Comparison of ENCODE assay signal across 15 mouse cellular contexts in genomic region chr9:61982940-61983620, GRCm38 (mm10). TPM values are rescaled to one million over a fixed set of nuclear protein-coding genes. Genes with fewer than 3 reads are reported as not detected.
DNase-seq lines count a peak whose midpoint lies in the region; ATAC-seq and TF ChIP-seq lines count a peak whose summit lies in the region.
"Had no signal": no experiment of that assay in that cellular context is flagged by ENCODE, and none has a peak within 500 bp of the region (broad histone marks: within the 10 kb centered on the region; RNA-seq: fewer than 3 reads in every experiment).

No protein-coding gene starts in this region.

- H3K27ac ChIP-seq in bone marrow, adult 2 months (ENCODE audit: control insufficient read depth, insufficient read depth, low read depth, low read length, poor library complexity): peak overlapping the region; percentile 77
- H3K27ac ChIP-seq in kidney, embryonic 14.5 days (ENCODE audit: low read depth, low read length): no peak overlapping the region
- H3K27ac ChIP-seq in forebrain, embryonic 11.5 days (ENCODE audit: low read depth, low read length): no peak overlapping the region
- H3K27ac ChIP-seq: limb, embryonic 13.5 days had no signal

- no peaks in the 10 kb centered on the region for H3K27me3 ChIP-seq in kidney, embryonic 14.5 days (ENCODE audit: control insufficient read depth, insufficient read depth, low read length)
- no peaks in the 10 kb centered on the region for H3K27me3 ChIP-seq in forebrain, embryonic 11.5 days (ENCODE audit: control insufficient read depth, insufficient read depth, low read length)
- H3K27me3 ChIP-seq: limb, embryonic 13.5 days had no signal

- no peak for TF ChIP-seq POLR2A in lung, adult 2 months (IDR thresholded peaks at IDR 0.05; ENCODE audit: borderline replicate concordance, extremely low read depth, low read depth, low read length)
- TF ChIP-seq POLR2A in bone marrow, adult 2 months (IDR thresholded peaks at IDR 0.05; ENCODE audit: borderline replicate concordance, control insufficient read depth, low read depth, low read length): no peak

- H3K9ac ChIP-seq in kidney, embryonic 14.5 days (ENCODE audit: low read depth, low read length): no peak overlapping the region
- no peak overlapping the region for H3K9ac ChIP-seq in forebrain, embryonic 11.5 days (ENCODE audit: low read length)
- H3K9ac ChIP-seq: limb, embryonic 13.5 days had no signal

- ATAC-seq in monocyte, adult 5-6 weeks (replicated peaks; ENCODE audit: insufficient number of reproducible peaks, low FRiP score, low TSS enrichment, poor library complexity, severe bottlenecking): peak; percentile 85
- ATAC-seq in kidney, embryonic 14.5 days (ENCODE audit: low FRiP score, low TSS enrichment): no peak
- no peak for ATAC-seq in forebrain, embryonic 11.5 days (replicated peaks; ENCODE audit: low FRiP score)

- peak; percentile 59 for DNase-seq in lung, postnatal 36 days
- DNase-seq in lung, adult 2 months: no peak
- peak; percentile 41 for DNase-seq in thymus, postnatal 4 days
- no peak for DNase-seq in forebrain, embryonic 11.5 days (ENCODE audit: low spot score)
- no peak for DNase-seq in frontal cortex, postnatal 10 days (ENCODE audit: low spot score in 2 of 2)
- DNase-seq: adrenal gland, postnatal 36 days; cerebellum, postnatal 14 days; kidney, adult 18-20 months had no signal

- no peaks in the 10 kb centered on the region for H3K9me3 ChIP-seq in kidney, embryonic 14.5 days (ENCODE audit: control insufficient read depth, low read length)
- no peaks in the 10 kb centered on the region for H3K9me3 ChIP-seq in forebrain, embryonic 11.5 days (ENCODE audit: control insufficient read depth, low read length)
- H3K9me3 ChIP-seq: G1E; limb, embryonic 13.5 days had no signal

- H3K4me2 ChIP-seq in kidney, embryonic 14.5 days (replicated peaks; ENCODE audit: low read depth, low read length): no peak overlapping the region
- H3K4me2 ChIP-seq in forebrain, embryonic 11.5 days (ENCODE audit: low read depth, low read length, severe bottlenecking): no peak overlapping the region
- H3K4me2 ChIP-seq: limb, embryonic 13.5 days; midbrain, embryonic 11.5 days had no signal

- H3K4me3 ChIP-seq in lung, adult 2 months (replicated peaks; ENCODE audit: extremely low read depth, low read depth, low read length): no peak overlapping the region
- H3K4me3 ChIP-seq in bone marrow, adult 2 months (replicated peaks; ENCODE audit: control insufficient read depth, low read depth, low read length): no peak overlapping the region
- no peak overlapping the region for H3K4me3 ChIP-seq in kidney, embryonic 14.5 days (ENCODE audit: low read length)
- H3K4me3 ChIP-seq in forebrain, embryonic 11.5 days (ENCODE audit: low read depth, low read length): no peak overlapping the region
- H3K4me3 ChIP-seq: limb, embryonic 13.5 days had no signal

- WGBS in lung, adult 2 months: 80% methylated on average over 7 of the region's 7 CpGs
- 55% methylated on average over 7 of the region's 7 CpGs for WGBS in bone marrow, adult 2 months
- 82% methylated on average over 7 of the region's 7 CpGs for WGBS in kidney, embryonic 14.5 days
- WGBS in forebrain, embryonic 11.5 days: 89% methylated on average over 7 of the region's 7 CpGs

- H3K4me1 ChIP-seq in lung, adult 2 months (ENCODE audit: control insufficient read depth, insufficient read depth, low read length): no peaks in the 10 kb centered on the region; the same call in 1 of the 2 replicates
- peaks cover 15% of the 10 kb centered on the region for H3K4me1 ChIP-seq in bone marrow, adult 2 months (ENCODE audit: control insufficient read depth, insufficient read depth, low read length)
- no peaks in the 10 kb centered on the region for H3K4me1 ChIP-seq in kidney, embryonic 14.5 days (ENCODE audit: control insufficient read depth, insufficient read depth, low read length)
- H3K4me1 ChIP-seq in forebrain, embryonic 11.5 days (replicated peaks; ENCODE audit: control insufficient read depth, insufficient read depth, low read length): no peaks in the 10 kb centered on the region

- no peak for TF ChIP-seq CTCF in lung, adult 2 months (IDR thresholded peaks at IDR 0.05; ENCODE audit: insufficient read depth, low read length)
- TF ChIP-seq CTCF in bone marrow, adult 2 months (IDR thresholded peaks at IDR 0.05; ENCODE audit: control insufficient read depth, insufficient read depth, low read length): no peak

- H3K36me3 ChIP-seq in kidney, embryonic 14.5 days (ENCODE audit: control insufficient read depth, insufficient read depth, low read length): no peaks in the 10 kb centered on the region
- H3K36me3 ChIP-seq in forebrain, embryonic 11.5 days (ENCODE audit: control insufficient read depth, insufficient read depth, low read length): no peaks in the 10 kb centered on the region
- H3K36me3 ChIP-seq: G1E; limb, embryonic 13.5 days had no signal

RNA-seq across cellular contexts. Expression of gene Kif23, which starts 36.5 kb away (rescaled TPM):
- polyA plus RNA-seq in lung, adult 2 months (2012; rRNA removed): 1.7 and 3.0 TPM in 2 replicates
- polyA plus RNA-seq in bone marrow, adult 2 months (2011; ENCODE audit: insufficient read depth, insufficient read length, low replicate concordance, missing spikeins): 70.7 and 90.6 TPM in 2 replicates
- 28.8 to 78.3 TPM (median 41.1 TPM) in 3 replicates for total RNA-seq in monocyte, adult 5-6 weeks (2017)
- 94.6 and 128 TPM in 2 replicates for polyA plus RNA-seq in kidney, embryonic 14.5 days (2014; fragmentation: Nextera tagmentation; extraction: Ambion mirVana)
- polyA plus RNA-seq in forebrain, embryonic 11.5 days (2014; fragmentation: Nextera tagmentation; extraction: Ambion mirVana): 124 and 132 TPM in 2 replicates

RNA-seq across cellular contexts. Expression of gene Paqr5, which starts 43.6 kb away (rescaled TPM):
- polyA plus RNA-seq in lung, adult 2 months (2012; rRNA removed): 1.8 and 12.4 TPM in 2 replicates
- 0.36 TPM in 1 of 2 replicates, not detected in the other for polyA plus RNA-seq in bone marrow, adult 2 months (2011; ENCODE audit: insufficient read depth, insufficient read length, low replicate concordance, missing spikeins)
- total RNA-seq in monocyte, adult 5-6 weeks (2017): 0.49 to 0.76 TPM in 2 of 3 replicates, not detected in the other
- 11.0 and 17.0 TPM in 2 replicates for polyA plus RNA-seq in kidney, embryonic 14.5 days (2014; fragmentation: Nextera tagmentation; extraction: Ambion mirVana)
- polyA plus RNA-seq in forebrain, embryonic 11.5 days (2014; fragmentation: Nextera tagmentation; extraction: Ambion mirVana): 0.49 and 0.60 TPM in 2 replicates
- total RNA-seq: gastrocnemius, adult 8-10 months had no signal
- polyA plus RNA-seq: G1E had no signal

Comparison
In these comparisons a context has a peak if more than half of its experiments do, and no peak if none do; other contexts are left out.
1. DNase-seq: peak in lung, postnatal 36 days (single experiment) and thymus, postnatal 4 days (single experiment); none in lung, adult 2 months (single experiment), forebrain, embryonic 11.5 days (single experiment) and frontal cortex, postnatal 10 days (0 of 2).
2. RNA of gene Kif23, which starts 36.5 kb away (polyA plus RNA-seq): 124 to 132 TPM in forebrain, embryonic 11.5 days, 94.6 to 128 TPM in kidney, embryonic 14.5 days and 70.7 to 90.6 TPM in bone marrow, adult 2 months; 1.7 to 3.0 TPM in lung, adult 2 months; every median in the first group is over 10 times any median in the second.